Mouse (Mus musculus): ENCODE measurements around the gene Rfx8.

The Rfx8 gene

DNA sequence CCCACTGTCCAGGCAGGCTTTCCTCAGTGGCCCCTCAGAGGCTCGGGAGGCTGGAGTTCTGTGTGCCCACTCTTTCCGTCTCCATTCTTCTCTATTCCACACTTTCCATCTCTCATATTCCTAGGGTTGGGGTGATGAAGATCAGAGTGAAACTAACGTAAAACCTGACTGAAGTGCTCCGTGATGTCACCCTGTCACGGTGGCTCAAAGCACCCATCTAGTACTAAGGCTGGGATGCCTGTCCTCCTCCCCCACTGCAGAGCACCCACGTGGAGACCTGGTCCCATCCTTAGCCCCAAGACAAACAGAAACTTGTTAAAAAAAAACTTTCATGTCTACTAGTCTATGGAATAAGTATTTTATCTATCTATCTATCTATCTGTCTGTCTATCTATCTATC is 14.1 kb upstream of the Rfx8 start:
- no peak for DNase-seq (ENCODE audit: low spot score in 2 of 2)

DNA sequence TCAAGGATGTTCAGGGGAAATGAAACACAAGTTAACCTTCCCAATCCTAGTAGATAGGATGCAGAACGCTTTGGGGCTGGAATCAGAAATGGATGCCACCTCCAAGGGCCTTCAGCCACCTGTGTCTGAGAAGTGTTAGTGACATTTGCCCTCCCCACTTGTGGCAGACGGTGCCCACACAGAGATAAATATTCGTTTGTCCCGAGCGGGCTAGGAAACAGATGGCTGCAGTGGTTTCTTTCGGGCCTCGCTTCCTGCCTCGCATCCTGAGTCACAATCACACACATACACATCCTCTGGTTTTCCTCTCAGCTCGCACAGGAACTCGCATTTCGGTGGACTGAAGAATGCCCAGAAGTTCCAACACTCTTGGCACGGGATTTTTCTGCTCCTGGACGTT is 13.5 kb upstream of the Rfx8 start:
- no peak for DNase-seq (ENCODE audit: low spot score in 2 of 2)

DNA sequence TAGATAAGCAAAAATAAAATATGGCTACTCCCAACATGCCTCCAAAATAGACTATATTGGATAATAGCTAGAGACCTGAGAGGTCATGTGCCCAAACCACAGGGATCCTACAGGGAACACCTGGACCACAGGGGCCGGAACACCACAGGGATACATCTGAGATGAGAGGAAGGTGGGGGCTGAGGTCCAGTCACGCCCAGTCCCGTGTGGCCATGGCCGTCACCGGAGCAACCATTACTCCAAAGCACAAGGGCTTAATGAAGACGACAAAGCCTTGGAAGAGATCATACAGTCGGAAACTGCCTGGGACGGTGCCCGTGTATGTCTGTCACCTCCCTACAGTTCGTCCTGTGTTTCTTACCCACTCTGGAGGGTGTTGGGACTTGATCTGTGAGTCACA is 13.1 kb upstream of the Rfx8 start:
- DNase-seq (ENCODE audit: low spot score in 2 of 2) = no peak

DNA sequence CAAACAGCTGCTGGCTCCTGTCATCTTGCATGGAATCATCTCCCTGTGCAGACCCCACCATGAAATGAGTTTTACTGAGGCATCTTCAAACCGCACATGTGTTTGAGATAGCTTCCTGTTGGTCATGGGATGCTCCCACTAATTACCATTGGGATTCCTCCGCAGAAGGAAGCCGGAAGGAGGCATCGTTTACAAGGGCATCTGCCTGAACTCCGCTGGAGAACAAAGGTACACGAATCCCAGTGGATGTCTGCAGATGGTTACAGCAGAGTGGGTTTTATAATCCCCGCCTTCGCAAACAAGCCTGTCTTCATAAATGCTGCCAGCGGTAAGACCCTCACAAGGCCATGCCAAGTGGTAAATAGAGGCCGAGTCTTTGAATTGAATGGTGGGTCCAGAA is 11.3 kb upstream of the Rfx8 start:
- no peak for DNase-seq (ENCODE audit: low spot score in 2 of 2)

DNA sequence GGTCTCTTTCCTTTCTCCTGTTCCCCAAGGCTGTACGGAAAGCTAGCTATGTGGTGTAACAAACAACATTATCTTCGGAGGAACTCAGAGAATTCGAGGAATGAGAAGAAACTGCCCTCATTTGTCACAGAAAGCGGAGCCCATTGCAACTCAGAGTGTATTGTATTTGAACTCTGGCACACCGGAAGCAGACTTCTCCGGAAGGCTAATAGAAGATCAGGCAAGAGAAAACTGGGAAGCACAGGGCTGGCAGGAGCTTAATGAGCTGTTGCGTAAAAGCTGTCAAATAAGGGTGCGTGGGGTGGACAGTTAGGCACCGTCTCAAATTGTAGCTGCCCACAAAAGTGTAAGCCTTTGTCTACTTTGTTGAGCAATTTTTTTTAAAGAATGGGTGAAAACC is 10.7 kb upstream of the Rfx8 start:
- no peak for DNase-seq (ENCODE audit: low spot score in 2 of 2)

DNA sequence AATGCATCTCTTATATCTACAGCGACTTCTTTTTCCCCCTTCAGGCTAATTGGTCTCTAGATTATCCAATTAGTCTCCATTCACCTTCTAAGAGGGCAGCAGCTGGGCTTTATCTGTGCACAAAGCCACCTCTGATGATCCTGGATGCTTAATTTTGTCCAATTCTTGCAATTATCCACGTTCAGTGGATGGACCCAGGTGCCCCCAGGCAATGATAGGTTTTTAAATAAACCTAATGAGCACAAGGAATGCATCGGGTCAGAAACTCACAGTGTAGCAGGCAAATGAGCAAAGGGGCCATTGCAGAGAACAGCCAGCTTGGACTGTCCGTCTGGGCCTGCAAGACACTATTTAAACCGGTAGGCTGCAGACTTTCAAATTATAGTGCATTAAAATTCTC is 10.1 kb upstream of the Rfx8 start:
- DNase-seq (ENCODE audit: low spot score in 2 of 2) = no peak

DNA sequence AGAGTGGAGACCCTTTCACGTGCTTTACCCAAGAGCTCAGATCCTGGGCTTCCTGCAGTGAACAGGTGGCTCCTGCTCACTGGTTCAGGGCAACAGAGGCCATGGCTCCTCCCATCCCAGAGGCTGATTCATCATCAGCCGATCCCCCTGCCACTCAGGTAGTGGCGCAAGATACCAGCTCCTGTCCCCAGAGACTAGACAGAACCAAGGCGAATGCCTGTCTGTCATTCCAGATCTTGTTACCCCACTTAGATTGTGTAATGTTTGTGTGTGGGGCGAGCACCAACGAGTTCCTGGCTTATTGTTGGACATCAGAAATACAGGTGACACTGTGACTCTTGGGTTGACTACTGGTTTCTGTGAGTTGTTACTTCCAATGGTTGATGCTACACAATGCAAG is 9.1 kb upstream of the Rfx8 start:
- no peak for DNase-seq (ENCODE audit: low spot score in 2 of 2)

DNA sequence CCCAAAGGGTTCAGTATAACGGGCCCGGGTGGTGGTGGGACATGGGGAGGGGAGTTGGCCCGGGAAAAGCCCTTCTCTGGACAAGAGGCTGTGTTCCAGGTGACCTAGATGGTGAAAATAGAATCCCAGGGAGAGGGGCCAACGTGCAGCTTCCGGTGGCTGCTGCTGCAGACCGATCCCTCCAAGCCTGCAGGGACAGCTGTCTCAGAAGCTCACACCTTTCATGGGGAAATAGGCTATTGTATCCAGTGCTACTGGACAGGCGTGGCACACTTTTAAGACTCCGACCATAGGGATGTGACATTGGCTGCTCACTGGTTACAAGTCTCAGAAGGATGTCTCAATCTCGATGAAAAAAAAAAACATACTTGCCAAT is 542 bp upstream of the Rfx8 start:
- no peak for DNase-seq (ENCODE audit: low spot score in 2 of 2)

DNA sequence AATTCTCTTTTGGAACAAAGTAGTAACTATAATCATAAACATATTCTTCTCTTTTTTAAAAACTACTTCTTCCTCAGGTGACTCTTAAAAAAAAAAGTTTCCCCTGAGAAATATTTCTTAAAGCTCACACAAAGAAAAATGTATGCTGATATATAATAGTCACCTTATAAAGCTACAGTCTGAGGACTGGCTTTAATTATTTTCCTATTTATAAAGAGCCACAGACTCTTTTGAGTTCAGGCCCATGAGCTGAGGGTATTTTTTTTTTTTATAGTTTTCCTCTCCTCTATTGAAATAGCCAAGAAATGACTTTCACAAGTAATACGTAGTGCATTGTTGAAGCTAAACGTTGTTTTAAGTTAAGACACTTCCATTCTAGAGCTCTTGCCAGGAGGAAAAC is 611 bp downstream of the Rfx8 start:
- no peak for DNase-seq (ENCODE audit: low spot score in 2 of 2)

DNA sequence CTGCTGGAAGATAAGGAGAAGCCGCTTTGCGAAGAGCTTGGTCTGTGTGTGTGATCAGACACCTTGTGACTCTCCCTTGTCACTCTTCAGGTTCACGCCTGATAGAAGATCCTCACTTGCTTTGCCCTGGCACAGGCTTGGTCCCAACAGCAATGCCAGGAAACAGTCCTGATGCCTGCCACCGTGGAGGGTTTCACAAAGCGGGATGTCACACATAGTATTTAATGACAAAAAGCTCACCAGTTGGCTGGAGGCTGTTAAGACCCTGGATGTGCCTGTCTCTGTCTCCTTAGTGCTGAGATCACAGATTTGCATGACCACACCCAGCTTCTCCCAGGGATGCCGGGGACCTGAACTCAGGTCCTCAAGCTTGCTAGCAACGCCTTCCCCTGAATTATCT is 5.2 kb downstream of the Rfx8 start:
- DNase-seq (ENCODE audit: low spot score in 2 of 2) = no peak

DNA sequence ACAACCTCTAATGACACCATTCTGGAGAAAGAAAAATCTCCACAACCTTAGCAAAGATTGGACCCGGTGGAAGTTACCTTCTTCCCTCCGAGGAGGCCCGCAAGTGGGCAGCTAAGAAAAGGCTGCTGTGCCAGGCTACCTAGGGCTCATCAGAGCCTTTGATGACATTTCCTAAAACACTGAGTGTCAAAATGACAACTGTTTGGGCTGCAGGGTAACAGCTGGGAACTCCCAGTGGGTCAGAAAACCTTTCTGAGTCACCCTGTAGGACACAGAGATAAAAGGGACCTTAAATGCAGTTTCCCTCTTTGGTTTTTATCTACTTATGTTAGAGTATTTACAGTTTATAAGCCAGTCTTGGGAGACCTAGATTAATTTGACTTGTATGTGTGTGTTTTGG is 6.1 kb downstream of the Rfx8 start:
- no peak for DNase-seq (ENCODE audit: low spot score in 2 of 2)

DNA sequence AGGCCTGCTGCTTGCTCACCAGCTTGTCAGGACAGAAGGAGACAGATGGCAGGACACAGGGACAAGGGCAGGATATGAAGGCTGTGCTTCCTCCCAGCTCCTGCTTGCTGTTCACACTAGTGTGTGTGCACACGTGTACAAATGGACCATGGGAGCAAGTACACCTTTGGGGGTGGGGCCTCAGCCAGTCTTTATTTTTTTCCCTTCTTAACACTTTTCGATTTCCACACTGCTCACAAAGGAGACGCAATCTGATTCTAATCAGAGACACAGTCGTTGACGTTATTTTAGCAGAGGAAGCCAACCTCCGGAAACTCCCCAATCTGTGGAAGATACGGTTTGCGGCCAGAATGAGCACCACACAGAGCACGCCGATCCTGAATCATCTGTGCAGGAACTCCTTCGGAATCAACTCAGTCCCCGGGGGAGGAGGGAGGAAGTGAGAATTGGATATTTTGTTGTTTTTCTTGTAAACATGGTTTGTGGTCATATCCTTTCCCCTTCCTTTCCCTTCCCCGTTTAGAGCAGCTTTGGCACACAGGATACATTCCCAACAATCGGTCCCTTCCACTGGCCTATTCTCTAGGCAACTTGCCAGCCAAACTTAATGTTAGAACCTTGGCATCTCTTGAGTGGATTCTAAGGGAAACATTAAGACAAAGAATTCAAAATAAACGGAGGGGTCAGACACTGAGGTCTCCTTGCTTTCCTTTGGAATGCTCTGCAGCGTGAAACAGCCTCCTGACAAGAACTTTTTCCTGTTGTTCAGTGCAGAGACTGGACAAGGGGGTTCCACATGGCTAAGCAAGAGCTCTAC is 6.7 kb downstream of the Rfx8 start:
- peak in 1 of 2 experiments; percentile 44 for DNase-seq (ENCODE audit: low spot score in 2 of 2)

DNA sequence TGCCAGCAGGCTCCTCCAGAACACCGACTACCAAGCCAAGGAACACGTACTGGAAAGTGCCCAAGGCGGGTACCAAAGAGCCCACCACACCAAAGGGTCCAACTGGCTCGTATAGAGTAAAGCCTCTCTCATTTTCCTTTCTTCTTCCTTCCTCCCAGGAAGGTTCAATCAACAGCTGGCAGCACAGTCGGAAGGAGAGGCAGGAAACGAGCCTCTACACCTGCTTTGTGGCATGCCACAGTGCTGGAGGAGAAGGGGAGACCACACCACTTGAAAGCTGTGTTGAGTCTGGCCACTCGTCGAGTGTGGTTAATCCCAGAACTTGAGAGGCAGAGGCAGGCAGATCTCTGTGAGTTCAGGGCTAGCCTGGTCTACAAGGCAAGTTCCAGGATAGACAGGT is 7.5 kb downstream of the Rfx8 start:
- DNase-seq (ENCODE audit: low spot score in 2 of 2) = no peak

DNA sequence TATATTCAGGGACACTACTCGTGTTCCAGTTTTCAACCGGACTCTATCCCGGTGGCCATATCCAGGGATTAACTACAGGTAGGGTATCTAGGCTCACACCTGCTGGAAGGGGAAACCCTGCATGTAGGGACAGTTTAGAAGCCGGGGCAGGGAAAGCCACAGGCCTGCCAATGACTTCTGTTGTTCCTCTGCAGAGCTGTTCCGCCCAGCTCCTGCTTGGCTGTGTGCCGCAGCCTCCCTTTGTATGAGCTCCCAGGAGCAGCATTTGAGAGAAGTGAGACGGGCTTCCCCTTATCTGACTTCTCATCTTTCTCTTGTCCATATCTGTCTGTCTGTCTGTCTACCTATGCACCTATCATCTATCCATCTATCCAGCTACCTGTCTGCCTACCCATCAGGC is 8.5 kb downstream of the Rfx8 start:
- no peak for DNase-seq (ENCODE audit: low spot score in 2 of 2)

DNA sequence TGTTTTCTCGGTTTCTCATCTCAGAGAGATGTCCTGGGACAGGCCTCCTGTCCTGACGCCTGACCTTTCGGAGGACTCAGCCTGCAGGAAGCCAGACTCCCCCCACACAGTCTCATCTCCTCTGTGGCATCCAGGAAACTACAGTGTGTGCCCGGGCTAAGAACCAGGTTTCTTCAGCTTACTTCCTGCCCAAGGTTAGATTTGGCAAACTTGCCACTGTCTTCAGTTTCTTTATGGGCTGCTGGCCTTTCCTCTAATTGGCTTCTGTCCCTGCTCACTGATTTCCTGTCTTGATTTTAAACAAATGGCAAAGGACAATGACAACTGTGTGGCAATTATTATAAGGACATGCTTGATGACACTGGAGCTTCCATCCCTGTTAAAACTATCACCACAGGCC is 10.2 kb downstream of the Rfx8 start:
- DNase-seq (ENCODE audit: low spot score in 2 of 2) = no peak

DNA sequence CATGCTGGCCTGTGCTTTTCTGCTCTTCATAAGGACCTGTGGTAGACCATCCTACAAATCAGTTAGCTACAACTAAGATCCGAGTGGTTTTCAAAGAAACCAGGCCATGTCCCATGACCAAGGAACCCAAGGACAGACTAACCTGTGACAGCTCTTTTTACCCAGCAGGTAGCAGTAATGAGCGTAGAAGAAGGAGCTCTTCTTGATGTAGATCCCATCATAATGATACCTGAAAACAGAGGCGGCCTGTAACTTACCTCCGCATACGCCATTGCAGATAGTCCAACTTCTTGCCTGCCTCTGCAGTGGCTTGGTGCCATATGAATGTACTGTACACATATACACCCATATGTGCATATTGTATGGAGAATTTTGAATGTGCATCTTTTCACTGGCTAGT is 10.8 kb downstream of the Rfx8 start:
- no peak for DNase-seq (ENCODE audit: low spot score in 2 of 2)

DNA sequence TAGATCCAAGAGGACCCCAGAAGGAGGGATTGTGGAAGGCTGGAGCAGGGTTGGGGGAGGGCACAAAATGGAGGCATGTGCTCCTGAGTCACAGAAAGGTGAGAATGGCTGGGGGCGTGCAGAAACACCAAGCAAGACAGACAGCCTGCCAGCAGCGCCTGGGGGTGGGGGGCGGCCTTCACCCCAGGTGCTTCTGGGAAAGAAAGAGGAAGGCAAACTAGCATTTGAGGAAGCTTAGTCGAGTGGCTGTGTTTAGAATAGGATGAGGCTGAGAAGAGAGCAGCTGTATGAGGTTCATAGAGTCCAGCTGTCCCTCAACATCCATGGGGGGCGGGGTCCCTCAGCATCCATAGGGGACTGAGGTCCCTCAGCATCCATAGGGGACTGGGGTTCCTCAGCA is 12.0 kb downstream of the Rfx8 start:
- no peak for DNase-seq (ENCODE audit: low spot score in 2 of 2)

DNA sequence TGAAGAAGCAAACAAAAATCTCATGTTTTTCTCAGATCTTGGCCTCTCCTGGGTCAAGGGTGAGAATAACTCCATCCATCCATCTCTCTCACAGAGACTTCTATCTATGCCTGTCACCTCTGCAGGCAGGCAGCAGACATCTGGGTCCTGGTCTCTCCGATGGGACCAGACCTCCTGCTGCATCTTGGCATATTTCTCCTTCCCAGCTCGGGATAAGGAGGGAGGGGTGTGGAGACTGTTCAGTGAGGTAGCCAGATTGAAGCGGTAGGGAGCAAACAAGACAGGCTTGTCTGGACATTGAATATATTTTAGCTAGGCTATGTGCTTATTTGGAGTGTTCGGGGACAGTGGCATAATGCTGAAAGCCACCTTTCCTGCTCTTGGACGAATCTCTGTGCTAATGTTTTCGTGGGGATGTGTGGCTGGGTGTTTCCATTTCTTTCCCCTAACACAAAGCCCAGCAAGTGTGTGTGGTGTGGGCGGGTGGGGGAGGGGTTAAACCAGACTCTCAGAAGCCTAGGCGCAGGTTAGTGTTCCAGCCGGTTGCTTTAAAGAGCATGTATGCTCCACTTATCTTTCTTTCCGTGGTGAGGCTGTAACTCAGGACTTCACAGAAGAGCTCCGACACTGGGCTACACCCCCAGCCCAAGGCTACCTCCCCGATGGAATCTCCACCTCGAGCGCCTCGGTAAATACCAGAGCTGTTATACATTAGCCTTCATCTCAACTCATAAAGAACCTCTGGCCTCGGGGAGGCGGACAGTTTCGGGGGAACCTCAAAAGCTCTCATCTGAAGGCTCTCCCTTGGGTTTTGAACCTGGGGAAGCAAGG is 18.4 kb downstream of the Rfx8 start:
- DNase-seq (ENCODE audit: low spot score in 2 of 2) = no peak

DNA sequence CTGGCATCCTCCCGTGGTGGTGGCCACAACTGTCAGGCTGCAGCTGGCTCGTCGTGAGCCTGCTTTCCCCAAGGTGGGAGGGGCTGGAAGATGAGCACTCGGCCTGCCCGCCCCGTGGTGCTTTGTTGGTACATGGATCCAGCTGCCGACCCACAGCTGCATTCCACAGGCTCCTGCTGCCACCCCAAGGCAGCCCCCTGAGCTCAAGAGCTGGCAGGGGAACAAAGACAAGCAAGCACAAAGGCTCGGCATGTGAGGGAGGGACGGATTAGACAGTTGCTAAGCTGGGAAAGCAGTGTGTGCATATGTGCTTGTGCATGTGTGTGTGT is 19.6 kb downstream of the Rfx8 start:
- no peak for DNase-seq (ENCODE audit: low spot score in 2 of 2)

DNA sequence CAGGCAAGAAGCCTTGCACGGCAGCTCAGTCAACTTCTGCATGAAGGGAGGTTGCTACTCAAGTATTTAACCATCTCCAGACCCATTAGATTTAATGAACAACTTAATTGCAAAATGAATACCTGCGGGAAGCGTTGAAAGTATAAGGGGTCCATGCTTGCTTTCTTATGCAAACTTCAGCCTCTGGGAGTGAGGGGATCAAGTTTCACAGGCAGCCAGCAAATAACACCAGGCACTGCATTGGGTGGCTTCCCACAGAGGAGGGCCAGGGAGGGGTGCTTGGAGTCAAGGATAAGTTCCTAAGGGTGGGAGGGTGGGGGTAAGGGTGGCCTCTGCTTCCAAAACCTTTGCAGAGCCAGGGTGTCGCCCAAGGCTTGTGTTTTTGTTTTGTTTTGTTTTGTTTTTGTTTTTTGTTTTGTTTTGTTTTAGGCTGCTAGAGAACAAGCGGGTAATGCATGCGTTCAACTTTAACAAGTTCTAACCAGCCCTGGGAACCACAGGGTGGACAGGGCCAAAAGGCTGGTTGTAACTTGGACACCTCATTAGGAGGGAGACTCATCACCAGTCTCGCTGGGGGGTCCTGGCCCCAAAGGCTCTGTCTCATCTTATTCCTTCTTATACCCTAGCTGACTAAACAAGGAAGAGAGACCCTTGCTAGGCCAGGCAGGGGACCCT is 20.1 kb downstream of the Rfx8 start:
- no peak for DNase-seq (ENCODE audit: low spot score in 2 of 2)

DNA sequence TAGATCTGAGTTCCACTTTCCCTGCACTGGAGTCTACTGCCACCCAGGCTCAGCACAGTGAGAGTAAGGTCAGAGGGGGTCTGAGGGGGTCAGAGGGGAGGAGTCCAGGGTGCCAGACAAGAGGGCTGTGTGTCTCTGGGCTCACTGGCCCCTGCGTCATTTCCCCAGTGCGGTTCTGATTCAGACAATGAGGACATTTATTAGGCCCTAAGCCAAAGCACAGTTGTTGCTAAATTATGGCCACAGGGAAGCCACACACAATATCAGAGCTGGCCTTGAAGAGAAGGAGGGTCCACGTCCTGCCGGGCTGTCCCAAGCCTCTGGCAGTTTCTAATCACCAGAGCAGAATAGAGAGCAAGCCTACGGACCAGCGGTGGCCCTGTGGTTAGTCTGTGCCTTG is 22.3 kb downstream of the Rfx8 start:
- no peak for DNase-seq (ENCODE audit: low spot score in 2 of 2)

DNA sequence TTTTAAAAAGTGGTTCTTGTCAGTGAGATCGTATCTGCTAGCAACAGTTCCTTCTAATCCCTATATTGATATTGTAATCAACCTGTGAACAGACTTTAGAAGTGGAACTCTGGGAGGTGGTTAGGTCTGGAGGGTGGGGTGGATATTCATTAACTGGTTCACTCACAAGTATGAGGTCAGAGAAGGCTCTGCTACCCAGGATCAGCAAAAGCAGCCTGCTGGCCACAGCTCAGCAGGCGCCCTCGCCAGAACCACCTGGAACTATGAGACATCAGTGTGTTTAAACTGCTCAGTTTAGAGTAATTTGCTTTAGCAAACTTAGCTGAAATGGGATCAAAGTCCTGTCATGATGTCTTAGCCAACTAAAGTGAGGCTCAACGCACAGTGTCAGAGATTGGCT is 25.6 kb downstream of the Rfx8 start:
- no peak for DNase-seq (ENCODE audit: low spot score in 2 of 2)

DNA sequence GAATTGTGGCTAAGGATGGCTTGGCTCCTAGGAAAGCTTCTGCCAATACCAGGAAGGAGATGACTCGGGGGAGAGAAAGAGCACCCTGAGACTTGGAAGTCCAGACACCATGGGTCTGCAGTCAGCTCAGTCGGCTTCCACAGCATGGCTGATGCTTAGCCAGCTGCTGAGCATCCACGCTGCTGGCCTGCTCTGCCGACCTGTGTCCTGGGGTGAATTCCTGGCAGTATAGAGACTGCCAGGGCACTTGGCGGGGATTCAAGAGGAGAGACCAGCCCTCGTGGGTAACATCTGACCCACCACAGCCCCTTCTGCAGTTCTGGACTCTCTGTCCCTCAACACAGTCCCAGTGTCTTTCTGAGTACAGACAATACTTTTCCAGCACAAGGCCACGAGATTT is 26.0 kb downstream of the Rfx8 start:
- no peak for DNase-seq (ENCODE audit: low spot score in 2 of 2)
